Mouse (Mus musculus): ENCODE measurements around the gene Abhd13. TPM values are rescaled to one million over a fixed set of nuclear protein-coding genes. Genes with fewer than 3 reads are reported as not detected.

Abhd13 gene
- total and polyA plus RNA-seq, 3 experiments: 4.2 to 10.0 (median 9.8) TPM

- no peaks in the 10 kb centered on the region for H3K27me3 ChIP-seq (ENCODE audit: control insufficient read depth, insufficient read depth, low read length)
- no peak overlapping the region for H3K9ac ChIP-seq (ENCODE audit: low read depth, low read length)
- TF ChIP-seq POLR2A (IDR thresholded peaks at IDR 0.05; ENCODE audit: insufficient read depth, low read depth, low read length): no peak
- no peak for TF ChIP-seq EP300 (IDR thresholded peaks at IDR 0.05; ENCODE audit: insufficient read depth, low read depth, low read length)
- TF ChIP-seq CTCF (IDR thresholded peaks at IDR 0.05): no peak
- WGBS: 82% methylated on average over 7 of the region's 7 CpGs
- H3K4me3 ChIP-seq: no peak overlapping the region
- no peaks in the 10 kb centered on the region for H3K36me3 ChIP-seq (ENCODE audit: control insufficient read depth, insufficient read depth, low read length)
- H3K79me2 ChIP-seq (replicated peaks; ENCODE audit: control insufficient read depth, insufficient read depth, low read length): no peaks in the 10 kb centered on the region
- no peak for DNase-seq
- H3K4me1 ChIP-seq (ENCODE audit: control insufficient read depth, insufficient read depth, low read length): no peaks in the 10 kb centered on the region; the same call in 1 of the 2 replicates
- no peak overlapping the region for H3K27ac ChIP-seq
- intact Hi-C loops (cut with DNase I): no loop called here
Observed at GRCm38 (mm10) chr8:10004115-10004514, 26.6 kb downstream of the Abhd13 start.

- 64% methylated on average over 16 of the region's 16 CpGs for WGBS
- no peak for TF ChIP-seq CTCF (IDR thresholded peaks at IDR 0.05)
- TF ChIP-seq EP300 (IDR thresholded peaks at IDR 0.05; ENCODE audit: insufficient read depth, low read depth, low read length): no peak
- TF ChIP-seq POLR2A (IDR thresholded peaks at IDR 0.05; ENCODE audit: insufficient read depth, low read depth, low read length): no peak
- peak in 1 of 2 experiments; percentile 30 for DNase-seq
- H3K27ac ChIP-seq: no peak within 1 kb of the TSS
- no peaks in the 10 kb centered on the region for H3K36me3 ChIP-seq (ENCODE audit: control insufficient read depth, insufficient read depth, low read length)
- H3K9ac ChIP-seq (ENCODE audit: low read depth, low read length): peak within 1 kb of the TSS; percentile 22
- no peaks in the 10 kb centered on the region; the same call in 1 of the 2 replicates for H3K4me1 ChIP-seq (ENCODE audit: control insufficient read depth, insufficient read depth, low read length)
- no peaks in the 10 kb centered on the region for H3K79me2 ChIP-seq (replicated peaks; ENCODE audit: control insufficient read depth, insufficient read depth, low read length)
- H3K4me3 ChIP-seq: peak within 1 kb of the TSS; percentile 38
- no peaks in the 10 kb centered on the region for H3K27me3 ChIP-seq (ENCODE audit: control insufficient read depth, insufficient read depth, low read length)
- intact Hi-C loops (cut with DNase I): no loop called here
Observed at GRCm38 (mm10) chr8:10006156-10006985, 28.9 kb downstream of the Abhd13 start, which contains the start of gene Tnfsf13b. Tnfsf13b (plus strand) TSS chr8:10006467.

GRCm38 (mm10) chr8:10006986-10007659, 29.6 kb downstream of the Abhd13 start:
- no peak overlapping the region for H3K27ac ChIP-seq
- peak overlapping the region; percentile 22 for H3K9ac ChIP-seq (ENCODE audit: low read depth, low read length)
- H3K36me3 ChIP-seq (ENCODE audit: control insufficient read depth, insufficient read depth, low read length): no peaks in the 10 kb centered on the region
- no peaks in the 10 kb centered on the region for H3K79me2 ChIP-seq (replicated peaks; ENCODE audit: control insufficient read depth, insufficient read depth, low read length)
- no peaks in the 10 kb centered on the region for H3K27me3 ChIP-seq (ENCODE audit: control insufficient read depth, insufficient read depth, low read length)
- peak overlapping the region; percentile 38 for H3K4me3 ChIP-seq
- H3K4me1 ChIP-seq (ENCODE audit: control insufficient read depth, insufficient read depth, low read length): no peaks in the 10 kb centered on the region; the same call in 1 of the 2 replicates
- TF ChIP-seq EP300 (IDR thresholded peaks at IDR 0.05; ENCODE audit: insufficient read depth, low read depth, low read length): no peak
- TF ChIP-seq POLR2A (IDR thresholded peaks at IDR 0.05; ENCODE audit: insufficient read depth, low read depth, low read length): no peak
- no peak for TF ChIP-seq CTCF (IDR thresholded peaks at IDR 0.05)
- DNase-seq: peak; percentile 35 to 36
- 6% methylated on average over 29 of the region's 29 CpGs for WGBS
- intact Hi-C loops (cut with DNase I): no loop called here

GRCm38 (mm10) chr8:10007660-10008028, 30.1 kb downstream of the Abhd13 start:
- intact Hi-C loops (cut with DNase I): no loop called here
- no peak for DNase-seq
- H3K4me1 ChIP-seq (ENCODE audit: control insufficient read depth, insufficient read depth, low read length): no peaks in the 10 kb centered on the region; the same call in 1 of the 2 replicates
- H3K4me3 ChIP-seq: no peak overlapping the region
- H3K9ac ChIP-seq (ENCODE audit: low read depth, low read length): no peak overlapping the region
- TF ChIP-seq EP300 (IDR thresholded peaks at IDR 0.05; ENCODE audit: insufficient read depth, low read depth, low read length): no peak
- 36% methylated on average over 6 of the region's 6 CpGs for WGBS
- H3K79me2 ChIP-seq (replicated peaks; ENCODE audit: control insufficient read depth, insufficient read depth, low read length): no peaks in the 10 kb centered on the region
- no peaks in the 10 kb centered on the region for H3K27me3 ChIP-seq (ENCODE audit: control insufficient read depth, insufficient read depth, low read length)
- H3K36me3 ChIP-seq (ENCODE audit: control insufficient read depth, insufficient read depth, low read length): no peaks in the 10 kb centered on the region
- H3K27ac ChIP-seq: no peak overlapping the region

GRCm38 (mm10) chr8:10016252-10016651, 38.7 kb downstream of the Abhd13 start:
- Histone ChIP-seq H3K4me3 (no peak overlapping the region), H3K9ac (ENCODE audit: low read depth, low read length) (no peak overlapping the region), H3K36me3 (ENCODE audit: control insufficient read depth, insufficient read depth, low read length) (no peaks in the 10 kb centered on the region), H3K4me1 (ENCODE audit: control insufficient read depth, insufficient read depth, low read length) (no peaks in the 10 kb centered on the region), H3K27ac (no peak overlapping the region), H3K79me2 (replicated peaks; ENCODE audit: control insufficient read depth, insufficient read depth, low read length) (no peaks in the 10 kb centered on the region), H3K27me3 (ENCODE audit: control insufficient read depth, insufficient read depth, low read length) (no peaks in the 10 kb centered on the region)
- 72% methylated on average over 1 of the region's 1 CpGs for WGBS
- intact Hi-C loops (cut with DNase I): no loop called here
- DNase-seq: no peak
- TF ChIP-seq POLR2A (IDR thresholded peaks at IDR 0.05; ENCODE audit: insufficient read depth, low read depth, low read length): no peak
- TF ChIP-seq EP300 (IDR thresholded peaks at IDR 0.05; ENCODE audit: insufficient read depth, low read depth, low read length): no peak
- no peak for TF ChIP-seq CTCF (IDR thresholded peaks at IDR 0.05)

- H3K27ac ChIP-seq: no peak overlapping the region
- no peaks in the 10 kb centered on the region for H3K4me1 ChIP-seq (ENCODE audit: control insufficient read depth, insufficient read depth, low read length)
- TF ChIP-seq POLR2A (IDR thresholded peaks at IDR 0.05; ENCODE audit: insufficient read depth, low read depth, low read length) (no peak), CTCF (IDR thresholded peaks at IDR 0.05) (no peak), EP300 (IDR thresholded peaks at IDR 0.05; ENCODE audit: insufficient read depth, low read depth, low read length) (no peak)
- no peaks in the 10 kb centered on the region for H3K27me3 ChIP-seq (ENCODE audit: control insufficient read depth, insufficient read depth, low read length)
- no peak overlapping the region for H3K4me3 ChIP-seq
- intact Hi-C loops (cut with DNase I): no loop called here
- no peaks in the 10 kb centered on the region for H3K79me2 ChIP-seq (replicated peaks; ENCODE audit: control insufficient read depth, insufficient read depth, low read length)
- no peaks in the 10 kb centered on the region for H3K36me3 ChIP-seq (ENCODE audit: control insufficient read depth, insufficient read depth, low read length)
- DNase-seq: peak in 1 of 2 experiments; percentile 26
- WGBS: 34% methylated on average over 3 of the region's 3 CpGs
- no peak overlapping the region for H3K9ac ChIP-seq (ENCODE audit: low read depth, low read length)
Observed at GRCm38 (mm10) chr8:10017231-10017630, 39.7 kb downstream of the Abhd13 start.

Measured in heart, adult 2 months (tissue).